Mouse (Mus musculus) urinary bladder, postnatal 4 days (tissue): ENCODE results near the gene Olfr1438-ps1.
"Not testable (repeated sequence)": the region's sequence is repeated elsewhere in the genome, so short reads cannot be mapped to it uniquely, and the experiment has no call there.

Source experiments
- DNase-seq, 2 experiments: peaks; one replicate each; pipeline ENCODE4 v3.0.0; 2021 to 2022; ENCODE audit warnings: low spot score in 2 of 2

Gene Olfr1438-ps1

GRCm38 (mm10) chr19:12335810-12336209, at the start of gene Olfr1438-ps1:
TSS of gene Olfr1438-ps1 (minus strand) at chr19:12335910.
- no peak for DNase-seq

GRCm38 (mm10) chr19:12374465-12375025, 38.8 kb upstream of the Olfr1438-ps1 start:
- DNase-seq, result no peak

- no peak for DNase-seq
Observed at GRCm38 (mm10) chr19:12373004-12373403, 37.3 kb upstream of the Olfr1438-ps1 start.

GRCm38 (mm10) chr19:12325001-12325400, 10.7 kb downstream of the Olfr1438-ps1 start, which contains the start of gene Olfr1437:
TSS of gene Olfr1437 (minus strand) at chr19:12325101.
- no peak for DNase-seq

- not testable (repeated sequence) for DNase-seq
Observed at GRCm38 (mm10) chr19:12299030-12299429, 36.7 kb downstream of the Olfr1438-ps1 start, which contains the start of gene Olfr1436. TSS of gene Olfr1436 (minus strand) at chr19:12299130.

GRCm38 (mm10) chr19:12292979-12293378, 42.7 kb downstream of the Olfr1438-ps1 start:
- no peak for DNase-seq

- no peak for DNase-seq
Observed at GRCm38 (mm10) chr19:12279554-12279953, 56.2 kb downstream of the Olfr1438-ps1 start, which contains the start of gene Olfr1434. TSS of gene Olfr1434 (plus strand) at chr19:12279854.
